Mouse (Mus musculus) midbrain, embryonic 13.5 days (tissue): ENCODE results near the gene Gm14744. TPM values are rescaled to one million over a fixed set of nuclear protein-coding genes. Genes with fewer than 3 reads are reported as not detected.
"Not testable (repeated sequence)": the region's sequence is repeated elsewhere in the genome, so short reads cannot be mapped to it uniquely, and the experiment has no call there.

Experiments
- ATAC-seq: fragments of 200-750 bp; cut with Nextera tagmentation; 2 replicates; pipeline ENCODE4 v1.8.0; 2017; ENCODE audit warnings: mild to moderate bottlenecking, moderate TSS enrichment, moderate library complexity
- H3K27ac ChIP-seq: fragments of 300-500 bp; sonication (generic); 2 replicates; pipeline ENCODE4 v1.5.1; 2015; ENCODE audit warnings: inconsistent platforms, mild to moderate bottlenecking, moderate library complexity
- H3K27me3 ChIP-seq: fragments of 300-500 bp; sonication (generic); 2 replicates; pipeline ENCODE4 v1.6.1; 2015; ENCODE audit warnings: mild to moderate bottlenecking, inconsistent platforms
- H3K36me3 ChIP-seq: fragments of 300-500 bp; sonication (generic); 2 replicates; pipeline ENCODE4 v1.6.1; 2015; ENCODE audit warnings: mild to moderate bottlenecking, inconsistent platforms
- H3K4me1 ChIP-seq: fragments of 300-500 bp; sonication (generic); replicated peaks from 2 replicates; pipeline ENCODE4 v1.6.1; 2015; ENCODE audit warnings: inconsistent platforms
- H3K4me2 ChIP-seq: fragments of 300-500 bp; sonication (generic); replicated peaks from 2 replicates; pipeline ENCODE4 v1.6.1; 2015; ENCODE audit warnings: moderate library complexity, mild to moderate bottlenecking, inconsistent platforms
- H3K4me3 ChIP-seq: fragments of 300-500 bp; sonication (generic); replicated peaks from 2 replicates; pipeline ENCODE4 v1.5.1; 2015; ENCODE audit warnings: mild to moderate bottlenecking, inconsistent platforms
- H3K9ac ChIP-seq: fragments of 300-500 bp; sonication (generic); replicated peaks from 2 replicates; pipeline ENCODE4 v1.6.1; 2015; ENCODE audit warnings: mild to moderate bottlenecking, inconsistent platforms
- H3K9me3 ChIP-seq: fragments of 300-500 bp; sonication (generic); 2 replicates; pipeline ENCODE4 v1.6.1; 2016; ENCODE audit warnings: mild to moderate bottlenecking, inconsistent platforms
- WGBS: fragments of 180-500 bp; shearing (Covaris S2); methylation state at CpG from one replicate; pipeline ENCODE4 v1.1.7; 2015; 5-methylcytosine and 5-hydroxymethylcytosine counted together
- polyA plus RNA-seq: library from polyadenylated mRNA; unstranded; fragments of >200 nt; fragmentation: Nextera tagmentation; extraction: Ambion mirVana; gene quantifications from 2 replicates; pipeline ENCODE4 v1.2.1, GENCODE M21; 2015

Gm14744 gene
- not detected in 2 replicates for polyA plus RNA-seq

GRCm38 (mm10) chrX:77864458-77864857 lies at the start of gene Gm14744:
Gene Gm14744 (plus strand): TSS chrX:77864758.
- H3K27ac ChIP-seq, H3K4me1 ChIP-seq, ATAC-seq, H3K9me3 ChIP-seq, H3K9ac ChIP-seq, H3K4me3 ChIP-seq, H3K4me2 ChIP-seq, H3K27me3 ChIP-seq, H3K36me3 ChIP-seq: not testable (repeated sequence)
- 86% methylated on average over 2 of the region's 2 CpGs for WGBS

GRCm38 (mm10) chrX:77853523-77853922 lies 11.0 kb upstream of the Gm14744 start, which contains the start of gene Pbsn:
Gene Pbsn (minus strand): TSS chrX:77853623.
- no peak for ATAC-seq
- H3K4me2 ChIP-seq: no peak within 1 kb of the TSS
- H3K9me3 ChIP-seq: no peaks in the 10 kb centered on the region
- no peak within 1 kb of the TSS for H3K27ac ChIP-seq
- H3K27me3 ChIP-seq: no peaks in the 10 kb centered on the region
- 82% methylated on average over 1 of the region's 1 CpGs for WGBS
- H3K4me1 ChIP-seq: no peaks in the 10 kb centered on the region
- H3K36me3 ChIP-seq: no peaks in the 10 kb centered on the region
- no peak within 1 kb of the TSS for H3K4me3 ChIP-seq
- no peak within 1 kb of the TSS for H3K9ac ChIP-seq

GRCm38 (mm10) chrX:77880033-77880432 lies 15.5 kb downstream of the Gm14744 start:
- not testable (repeated sequence) for ATAC-seq, H3K9ac ChIP-seq, H3K4me1 ChIP-seq

More at GRCm38 (mm10) chrX:77880033-77880432, 15.5 kb downstream of the Gm14744 start:
- not testable (repeated sequence) for H3K27ac ChIP-seq, H3K27me3 ChIP-seq, H3K9me3 ChIP-seq, H3K4me2 ChIP-seq, H3K4me3 ChIP-seq, H3K36me3 ChIP-seq
- 46% methylated on average over 2 of the region's 4 CpGs for WGBS

Other genes with a start within 250 kb of the Gm14744 start
- 27.2 and 27.9 TPM in 2 replicates for gene Prkx, start 68.5 kb upstream of the Gm14744 start, polyA plus RNA-seq
- gene Pbsn, start 11.1 kb upstream of the Gm14744 start, polyA plus RNA-seq: not detected in 2 replicates
- gene 5430402E10Rik, start 60.3 kb downstream of the Gm14744 start, polyA plus RNA-seq: not detected in 2 replicates
- gene Obp1a, start 226.6 kb downstream of the Gm14744 start, polyA plus RNA-seq: 0.30 TPM in 1 of 2 replicates, not detected in the other